12 mouse cellular contexts compared by ENCODE assay signal in the genomic region with DNA sequence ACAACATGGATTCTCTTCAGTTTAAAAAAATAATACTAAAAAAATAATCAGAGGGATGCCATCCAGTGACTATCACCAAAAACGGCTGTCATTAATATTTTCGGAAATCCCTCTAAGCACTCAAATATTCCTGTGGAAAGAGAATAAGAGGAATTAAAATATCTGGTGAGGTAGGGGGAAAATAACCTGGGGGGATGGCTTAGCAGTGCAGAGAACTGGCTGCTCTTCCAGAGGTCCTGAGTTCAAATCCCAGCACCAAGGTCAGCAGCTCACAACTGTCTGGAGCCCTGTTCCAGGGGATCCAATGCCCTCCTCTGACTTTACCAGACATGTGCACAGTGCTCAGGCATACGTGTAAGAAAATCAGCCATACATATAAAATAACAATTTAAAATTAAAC.
"Had no signal": no experiment of that assay in that cellular context is flagged by ENCODE, and none has a peak within 500 bp of the region (broad histone marks: within the 10 kb centered on the region; RNA-seq: fewer than 3 reads in every experiment).

No protein-coding gene starts in this region.

- DNase-seq: retina, postnatal 1 day; right cerebral cortex, adult 18-20 months; right cerebral cortex, postnatal 14 days; right cerebral cortex, postnatal 25 days; right cerebral cortex, postnatal 4 days; spleen, adult 18-20 months; thymus, adult 18-20 months; thymus, adult 2 months; thymus, postnatal 14 days; thymus, postnatal 25 days; thymus, postnatal 36 days; thymus, postnatal 4 days had no signal
